Mouse (Mus musculus) cerebellum, adult 9-11 months (tissue): ENCODE data around the gene Lix1l.
A peak's percentile ranks its signal among the peaks of the same experiment; 100 is the strongest.
"Not testable (repeated sequence)": the region's sequence is repeated elsewhere in the genome, so short reads cannot be mapped to it uniquely, and the experiment has no call there.

Experiments
- DNase-seq: peaks from one replicate; pipeline ENCODE4 v3.0.0; 2022

Lix1l gene

DNA sequence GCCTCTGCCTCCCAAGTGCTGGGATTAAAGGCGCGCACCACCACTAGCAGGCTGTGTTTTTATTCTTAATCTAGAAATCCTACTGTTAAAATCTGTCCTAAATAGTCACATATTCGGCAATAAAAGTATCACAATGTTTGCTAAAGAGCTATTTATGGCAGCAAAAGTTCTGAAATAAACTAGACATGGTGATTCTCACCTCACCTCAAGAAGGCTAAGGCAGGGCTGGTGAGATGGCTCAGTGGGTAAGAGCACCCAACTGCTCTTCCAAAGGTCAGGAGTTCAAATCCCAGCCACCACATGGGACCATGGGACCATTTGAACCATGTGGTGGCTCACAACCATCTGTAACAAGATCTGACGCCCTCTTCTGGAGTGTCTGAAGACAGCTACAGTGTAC is 10.3 kb upstream of the Lix1l start:
- peak; percentile 17 for DNase-seq

DNA sequence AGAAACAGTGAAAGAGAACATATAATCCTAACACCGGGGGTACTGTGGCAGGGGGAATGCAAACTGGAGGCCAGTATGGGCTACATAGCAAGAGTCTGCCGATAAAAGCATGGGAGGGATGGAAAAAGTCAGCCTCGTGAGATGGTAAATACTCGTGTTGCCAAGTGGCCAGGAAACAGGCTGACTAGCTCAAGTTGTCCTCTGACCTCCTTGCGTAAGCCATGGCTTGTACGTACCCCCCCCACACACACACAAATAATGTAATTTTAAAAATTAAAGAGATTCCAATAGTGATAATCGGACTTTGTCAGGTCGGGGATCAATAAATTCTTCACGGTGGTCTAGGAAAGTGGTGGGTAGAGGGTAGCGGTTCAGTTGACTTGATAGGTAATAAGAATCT is 7.6 kb upstream of the Lix1l start:
- DNase-seq = peak; percentile 71

- DNase-seq = peak; percentile 97
Measured at GRCm38 (mm10) chr3:96593790-96594560, 7.0 kb upstream of the Lix1l start, which contains the start of gene Polr3gl. Gene Polr3gl, minus strand, starts transcription at chr3:96594181.

DNA sequence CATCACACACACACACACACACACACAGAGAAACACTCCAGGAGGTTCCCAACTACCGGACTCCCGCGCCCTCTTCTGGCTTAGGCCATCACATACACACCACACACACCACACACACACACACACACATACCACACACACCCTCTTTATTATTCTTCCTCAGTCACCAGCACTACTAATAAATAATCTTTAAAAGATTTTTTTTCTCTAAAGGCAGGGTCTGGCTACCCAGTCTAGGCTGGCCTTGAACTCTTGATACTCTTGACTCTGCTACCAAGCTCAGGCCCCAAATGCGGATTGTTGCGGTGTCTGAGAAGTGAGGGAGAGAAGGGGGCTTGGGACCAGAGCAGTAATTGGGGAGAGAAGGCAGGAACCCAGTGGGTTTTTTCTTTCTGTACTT is 6.1 kb upstream of the Lix1l start:
- DNase-seq = peak; percentile 51

- peak; percentile 76 for DNase-seq
Measured at GRCm38 (mm10) chr3:96595661-96596060, 5.3 kb upstream of the Lix1l start.

GRCm38 (mm10) chr3:96596228-96596707 is 4.7 kb upstream of the Lix1l start, which contains the start of gene Ankrd34a:
Gene Ankrd34a, plus strand, starts transcription at chr3:96596636.
- peak; percentile 93 for DNase-seq

- DNase-seq = peak; percentile 75
Measured at GRCm38 (mm10) chr3:96596855-96597254, 4.1 kb upstream of the Lix1l start.

DNA sequence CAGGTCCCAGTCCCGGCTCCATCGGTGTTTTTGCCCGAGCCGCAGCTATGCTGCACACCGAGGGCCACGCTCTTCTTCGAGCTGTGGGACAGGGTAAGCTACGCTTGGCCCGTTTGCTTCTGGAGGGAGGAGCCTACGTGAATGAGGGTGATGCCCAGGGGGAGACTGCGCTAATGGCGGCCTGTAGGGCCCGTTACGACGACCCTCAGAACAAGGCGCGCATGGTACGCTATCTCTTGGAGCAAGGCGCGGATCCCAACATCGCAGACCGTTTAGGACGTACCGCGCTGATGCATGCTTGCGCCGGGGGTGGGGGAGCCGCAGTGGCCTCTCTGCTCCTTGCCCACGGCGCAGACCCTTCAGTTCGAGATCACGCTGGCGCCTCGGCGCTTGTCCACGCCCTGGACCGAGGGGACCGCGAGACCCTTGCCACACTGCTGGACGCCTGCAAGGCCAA is 3.5 kb upstream of the Lix1l start:
- peak; percentile 76 for DNase-seq

- peak; percentile 77 for DNase-seq
Measured at GRCm38 (mm10) chr3:96598156-96599068, 2.5 kb upstream of the Lix1l start.

DNA sequence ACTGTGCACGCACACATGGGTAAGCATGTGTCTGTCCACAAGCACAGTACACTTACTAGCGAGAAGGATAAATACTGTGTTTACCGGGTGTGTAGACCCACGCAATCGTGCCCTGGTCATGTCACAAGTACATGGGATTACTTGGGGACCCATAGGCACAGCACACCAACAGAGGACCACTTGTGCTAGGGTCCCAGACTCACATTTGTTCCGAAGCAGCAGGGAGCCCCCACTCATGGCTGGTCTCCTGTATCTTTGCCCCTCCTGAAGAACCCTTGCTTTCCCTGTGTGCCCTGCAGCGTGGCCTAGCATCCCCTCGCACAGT is 1.9 kb upstream of the Lix1l start:
- DNase-seq = no peak

DNA sequence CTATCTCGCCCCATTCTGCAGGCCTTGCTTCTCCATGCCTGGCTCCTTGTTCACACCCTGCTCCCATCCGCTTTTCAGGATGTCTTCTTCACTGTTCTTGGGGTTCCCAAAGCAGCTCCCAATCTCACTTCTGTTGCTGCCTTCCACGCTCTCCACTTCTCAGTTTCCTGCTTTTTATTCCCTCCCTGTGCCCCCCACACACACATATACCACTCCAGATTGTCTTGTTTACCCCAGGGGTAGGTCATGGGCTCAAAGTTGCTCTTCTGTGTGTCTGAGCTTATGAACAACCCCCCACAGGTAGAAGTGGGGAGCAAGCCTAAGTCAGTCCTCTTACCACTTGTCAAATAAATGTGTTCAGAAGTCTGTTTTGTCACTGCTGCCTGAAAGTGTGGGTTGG is 1.5 kb upstream of the Lix1l start:
- DNase-seq = no peak

- DNase-seq = peak; percentile 84
Measured at GRCm38 (mm10) chr3:96601251-96601787, 370 bp downstream of the Lix1l start.

GRCm38 (mm10) chr3:96601941-96602703 is 1.2 kb downstream of the Lix1l start:
- DNase-seq = peak; percentile 63

DNA sequence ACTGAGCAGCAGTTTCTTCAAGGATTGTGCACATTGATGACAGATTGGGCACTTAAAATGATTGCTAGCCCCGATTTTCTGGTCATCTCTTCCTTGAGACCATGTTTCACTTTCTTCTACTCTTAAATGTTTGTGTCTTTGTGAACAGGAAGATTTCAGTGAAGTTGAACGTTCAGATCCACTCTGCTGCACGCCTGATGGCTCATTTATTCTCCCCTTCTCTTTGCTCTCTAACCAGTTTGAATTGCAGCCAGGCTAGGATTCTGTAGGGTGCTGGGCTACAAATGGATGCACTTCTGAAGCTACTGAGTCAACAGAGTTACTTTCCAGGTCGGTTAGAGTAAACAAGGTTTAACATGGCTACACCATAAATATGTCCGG is 1.7 kb downstream of the Lix1l start:
- no peak for DNase-seq

- peak; percentile 74 for DNase-seq
Measured at GRCm38 (mm10) chr3:96603311-96603710, 2.4 kb downstream of the Lix1l start.

- not testable (repeated sequence) for DNase-seq
Measured at GRCm38 (mm10) chr3:96606007-96606406, 5.1 kb downstream of the Lix1l start.

DNA sequence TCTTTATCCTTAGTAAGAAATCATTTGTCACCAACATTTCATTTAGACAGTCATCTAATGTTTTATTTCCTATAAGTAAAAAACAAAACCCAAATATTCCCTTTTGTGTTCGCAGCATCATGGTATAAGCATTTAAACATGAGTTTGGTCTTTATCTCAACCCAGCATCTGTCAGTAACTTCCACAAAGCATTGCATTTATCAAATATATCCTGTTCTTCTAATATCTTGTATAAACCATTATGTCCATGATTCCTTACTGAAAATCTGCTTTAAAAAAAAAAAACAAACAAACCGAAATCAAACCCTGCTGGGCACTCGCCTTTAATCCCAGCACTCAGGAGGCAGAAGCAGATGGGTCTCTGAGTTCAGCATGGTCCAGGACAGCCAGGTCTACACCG is 5.7 kb downstream of the Lix1l start:
- no peak for DNase-seq

DNA sequence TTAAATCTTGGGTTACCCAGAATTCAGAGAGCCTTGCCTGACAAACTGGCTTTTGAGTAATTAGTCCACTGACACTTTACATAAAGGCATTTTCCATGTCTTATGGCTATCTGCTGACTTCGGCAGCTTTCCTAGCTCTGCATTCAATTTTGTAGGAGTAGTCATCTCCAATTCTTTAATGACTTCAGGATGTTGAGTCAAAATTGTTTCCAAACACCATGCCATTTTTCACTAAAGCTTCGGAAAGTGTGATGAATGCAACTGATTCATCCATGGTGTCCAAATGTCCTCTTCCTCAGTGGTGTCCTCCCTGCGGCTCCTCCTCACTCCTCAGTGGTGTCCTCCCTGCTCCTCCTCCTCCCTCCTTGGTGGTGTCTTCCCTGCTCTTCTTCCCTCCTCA is 17.0 kb downstream of the Lix1l start:
- no peak for DNase-seq

DNA sequence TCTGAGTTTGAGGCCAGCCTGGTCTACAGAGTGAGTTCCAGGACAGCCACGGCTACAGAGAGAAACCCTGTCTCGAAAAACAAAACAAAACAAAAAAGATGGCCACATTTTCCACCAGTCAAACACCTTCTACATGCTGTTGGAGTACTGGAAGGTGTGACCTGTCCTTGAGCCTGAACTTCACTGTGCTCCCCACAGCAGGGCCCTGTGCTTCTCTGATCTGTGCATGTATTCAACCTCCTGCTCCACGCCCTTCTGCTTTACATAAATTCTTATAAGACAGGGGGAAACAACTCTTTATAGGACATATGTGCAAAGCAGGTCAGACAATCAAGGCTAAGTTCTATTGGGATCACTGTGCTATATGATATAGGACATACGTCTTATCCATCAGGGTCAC is 22.3 kb downstream of the Lix1l start:
- DNase-seq = no peak

- DNase-seq = peak; percentile 97
Measured at GRCm38 (mm10) chr3:96629729-96630600, 29.0 kb downstream of the Lix1l start, which contains the start of gene Rbm8a. Gene Rbm8a, plus strand, starts transcription at chr3:96629933.

DNA sequence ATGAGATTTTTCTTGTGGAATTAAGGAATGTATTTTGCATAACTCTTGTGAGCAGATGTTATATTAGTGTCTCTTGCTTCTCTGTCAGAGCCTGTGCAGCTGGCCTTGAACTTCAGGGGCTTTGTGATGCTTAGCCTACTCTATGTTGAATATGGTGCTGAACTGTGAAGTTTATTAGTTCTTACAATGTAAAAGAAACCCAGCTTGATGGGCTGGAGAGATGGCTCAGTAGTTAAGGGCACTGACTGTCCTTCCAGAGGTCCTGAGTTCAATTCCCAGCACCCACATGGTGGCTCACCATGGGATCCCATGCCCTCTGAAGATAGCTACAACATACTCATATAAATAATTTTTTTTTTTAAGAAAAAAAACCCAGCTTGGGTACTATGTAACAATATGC is 31.1 kb downstream of the Lix1l start:
- no peak for DNase-seq

DNA sequence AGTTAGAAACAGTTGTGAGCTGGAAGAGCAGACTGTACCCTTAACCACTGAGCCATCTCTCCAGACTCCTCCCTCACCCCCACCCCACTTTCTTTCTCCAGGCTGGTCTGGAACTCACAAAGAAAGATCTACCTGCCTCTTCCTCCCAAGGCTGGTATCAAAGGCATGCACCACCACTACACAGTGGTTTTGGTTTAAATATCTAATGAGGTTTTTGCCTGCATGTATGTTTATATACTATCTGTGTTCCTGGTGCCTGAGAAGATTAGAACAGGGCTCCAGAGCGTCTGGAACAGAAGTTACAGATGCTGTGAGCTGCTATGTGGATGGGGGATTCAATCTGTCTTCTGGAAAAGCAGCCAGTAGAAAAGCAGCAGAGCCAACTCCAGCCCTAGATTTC is 33.1 kb downstream of the Lix1l start:
- no peak for DNase-seq
